Mouse (Mus musculus) C3H10T1/2 (cell line): ENCODE results near the gene Vmn1r94. TPM values are rescaled to one million over a fixed set of nuclear protein-coding genes. Genes with fewer than 3 reads are reported as not detected.

ENCODE experiments used
- polyA plus RNA-seq, 2 experiments: library from polyadenylated mRNA; unstranded; fragments of >200 nt; fragmentation: generic; extraction: Trizol; gene quantifications; one replicate each; pipeline ENCODE4 v1.2.1; 2012; ENCODE audit warnings: missing spikeins in 2 of 2

Gene Vmn1r94
- not detected for polyA plus RNA-seq

GRCm38 (mm10) chr7:20168277-20168676, at the start of gene Vmn1r94:
Gene Vmn1r94 (minus strand): TSS chr7:20168377.

GRCm38 (mm10) chr7:20205507-20205906, 37.3 kb upstream of the Vmn1r94 start, which contains the start of gene Gm6164:
Gene Gm6164 (minus strand): TSS chr7:20205607.

GRCm38 (mm10) chr7:20193410-20193809, 25.2 kb upstream of the Vmn1r94 start, which contains the start of gene Vmn1r95:
Gene Vmn1r95 (plus strand): TSS chr7:20193710.

GRCm38 (mm10) chr7:20138988-20139387, 29.2 kb downstream of the Vmn1r94 start, which contains the start of gene Vmn1r93:
Gene Vmn1r93 (minus strand): TSS chr7:20139088.

GRCm38 (mm10) chr7:20122479-20122878, 45.7 kb downstream of the Vmn1r94 start, which contains the start of gene Gm16442:
Gene Gm16442 (minus strand): TSS chr7:20122579.

Other genes with a start within 250 kb of the Vmn1r94 start
- 1 to 10 TPM; 5.5 to 6.8 TPM for gene Pvr, start 247.2 kb downstream of the Vmn1r94 start, polyA plus RNA-seq
- under 1 TPM; 0.28 to 0.59 TPM for gene Igsf23, start 217.6 kb downstream of the Vmn1r94 start, polyA plus RNA-seq
- under 1 TPM in 1 of 2 experiments, not detected in 1; 0.01 TPM for gene Ceacam20, start 203.0 kb downstream of the Vmn1r94 start, polyA plus RNA-seq
- not detected for gene Nlrp9b, start 176.9 kb downstream of the Vmn1r94 start, polyA plus RNA-seq
- not detected for gene Vmn1r91, start 68.7 kb downstream of the Vmn1r94 start, polyA plus RNA-seq
- gene Gm16442, start 45.8 kb downstream of the Vmn1r94 start, polyA plus RNA-seq: not detected
- not detected for gene Vmn1r93, start 29.3 kb downstream of the Vmn1r94 start, polyA plus RNA-seq
- not detected for gene Vmn1r95, start 25.3 kb upstream of the Vmn1r94 start, polyA plus RNA-seq
- not detected for gene Gm6164, start 37.2 kb upstream of the Vmn1r94 start, polyA plus RNA-seq
- gene Gm4498, start 65.5 kb upstream of the Vmn1r94 start, polyA plus RNA-seq: not detected
- not detected for gene Gm5890, start 94.5 kb upstream of the Vmn1r94 start, polyA plus RNA-seq
- not detected for gene Gm4133, start 165.7 kb upstream of the Vmn1r94 start, polyA plus RNA-seq
- gene Gm5728, start 207.0 kb upstream of the Vmn1r94 start, polyA plus RNA-seq: not detected
- gene Vmn1r100, start 249.6 kb upstream of the Vmn1r94 start, polyA plus RNA-seq: not detected